Mouse (Mus musculus): ENCODE data around the gene Ift88. TPM values are rescaled to one million over a fixed set of nuclear protein-coding genes. Genes with fewer than 3 reads are reported as not detected.

The Ift88 gene
- polyA plus RNA-seq, 1 experiment from 2014 or later, result 18.1 TPM

GRCm38 (mm10) chr14:57545526-57545925 is 121.7 kb downstream of the Ift88 start:
- no peak overlapping the region for H3K4me2 ChIP-seq
- no peak overlapping the region for H3K4me3 ChIP-seq (ENCODE audit: low read depth, low read length)
- ATAC-seq (ENCODE audit: low FRiP score) (no peak), DNase-seq (ENCODE audit: low spot score, missing footprints) (peak; percentile 59)
- H3K9ac ChIP-seq (ENCODE audit: low read length), result no peak overlapping the region
- no peaks in the 10 kb centered on the region; the same call in 1 of the 2 replicates for H3K9me3 ChIP-seq (ENCODE audit: control insufficient read depth, low read length)
- no peaks in the 10 kb centered on the region for H3K4me1 ChIP-seq (ENCODE audit: control insufficient read depth, insufficient read depth, low read length)
- H3K27me3 ChIP-seq (ENCODE audit: control insufficient read depth, insufficient read depth, low read length), result peaks cover 2% of the 10 kb centered on the region; the same call in 1 of the 2 replicates
- no peak overlapping the region for H3K27ac ChIP-seq (ENCODE audit: low read depth, low read length)
- no peaks in the 10 kb centered on the region for H3K36me3 ChIP-seq (ENCODE audit: control insufficient read depth, insufficient read depth, low read length)
- 85% methylated on average over 17 of the region's 17 CpGs for WGBS

DNA sequence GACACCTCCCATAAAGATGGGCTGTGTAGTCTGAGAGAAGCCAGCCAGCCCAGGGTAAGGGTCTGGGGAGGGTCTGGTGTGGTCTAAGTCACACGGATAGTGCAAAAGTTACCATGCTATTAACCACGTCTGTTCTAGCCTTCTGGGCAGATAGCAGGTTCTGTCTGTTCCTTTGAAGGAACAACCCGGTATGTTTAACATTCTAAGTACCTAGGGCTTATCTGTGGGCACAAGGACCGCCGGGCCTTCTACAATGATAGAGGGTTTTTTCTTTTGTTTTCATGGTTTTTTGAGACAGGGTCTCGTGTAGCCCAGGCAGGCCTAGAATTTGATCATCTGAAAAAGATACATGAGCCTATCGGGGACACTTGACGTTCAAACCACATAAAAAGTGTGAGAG is 122.3 kb downstream of the Ift88 start:
- no peak for ATAC-seq (ENCODE audit: low FRiP score)
- Histone ChIP-seq H3K4me3 (ENCODE audit: low read depth, low read length) (no peak overlapping the region), H3K27ac (ENCODE audit: low read depth, low read length) (no peak overlapping the region), H3K36me3 (ENCODE audit: control insufficient read depth, insufficient read depth, low read length) (no peaks in the 10 kb centered on the region), H3K27me3 (ENCODE audit: control insufficient read depth, insufficient read depth, low read length) (peaks cover 2% of the 10 kb centered on the region; the same call in 1 of the 2 replicates), H3K4me1 (ENCODE audit: control insufficient read depth, insufficient read depth, low read length) (no peaks in the 10 kb centered on the region), H3K4me2 (no peak overlapping the region), H3K9me3 (ENCODE audit: control insufficient read depth, low read length) (no peaks in the 10 kb centered on the region; the same call in 1 of the 2 replicates), H3K9ac (ENCODE audit: low read length) (no peak overlapping the region)
- WGBS, result 92% methylated on average over 8 of the region's 8 CpGs
- DNase-seq (ENCODE audit: low spot score, missing footprints), result peak; percentile 73

DNA sequence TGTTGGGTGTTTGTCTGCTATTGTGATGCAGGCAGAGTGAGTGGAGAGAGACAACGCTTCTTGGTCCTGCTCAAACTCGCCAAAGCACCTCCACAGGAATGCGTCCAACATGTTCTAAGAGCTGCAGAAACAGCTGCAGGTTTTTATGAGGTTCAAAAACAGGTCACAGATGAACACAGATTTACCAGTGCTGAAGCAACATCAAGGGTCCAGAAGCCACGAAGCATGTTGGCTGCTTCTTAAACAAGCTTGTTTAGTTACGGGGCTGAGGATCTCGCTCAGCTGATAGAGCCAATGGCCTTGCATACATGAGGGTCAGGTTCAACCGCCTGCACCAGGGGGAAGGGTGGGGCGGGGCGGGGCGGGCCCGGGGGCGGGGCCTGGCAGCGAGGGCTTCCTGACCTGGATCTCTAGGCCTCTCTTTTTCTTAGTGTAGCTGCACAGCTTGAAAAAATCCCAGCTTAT is 122.7 kb downstream of the Ift88 start:
- DNase-seq (ENCODE audit: low spot score, missing footprints) (no peak), ATAC-seq (ENCODE audit: low FRiP score) (no peak)
- Histone ChIP-seq H3K9ac (ENCODE audit: low read length) (no peak overlapping the region), H3K4me2 (no peak overlapping the region), H3K36me3 (ENCODE audit: control insufficient read depth, insufficient read depth, low read length) (no peaks in the 10 kb centered on the region), H3K27me3 (ENCODE audit: control insufficient read depth, insufficient read depth, low read length) (no peaks in the 10 kb centered on the region), H3K27ac (ENCODE audit: low read depth, low read length) (no peak overlapping the region), H3K4me1 (ENCODE audit: control insufficient read depth, insufficient read depth, low read length) (no peaks in the 10 kb centered on the region), H3K9me3 (ENCODE audit: control insufficient read depth, low read length) (no peaks in the 10 kb centered on the region; the same call in 1 of the 2 replicates), H3K4me3 (ENCODE audit: low read depth, low read length) (no peak overlapping the region)
- WGBS, result 31% methylated on average over 13 of the region's 13 CpGs

GRCm38 (mm10) chr14:57547062-57547461 is 123.2 kb downstream of the Ift88 start:
- Histone ChIP-seq H3K27ac (ENCODE audit: low read depth, low read length) (no peak overlapping the region), H3K4me2 (no peak overlapping the region), H3K27me3 (ENCODE audit: control insufficient read depth, insufficient read depth, low read length) (no peaks in the 10 kb centered on the region), H3K9ac (ENCODE audit: low read length) (no peak overlapping the region), H3K36me3 (ENCODE audit: control insufficient read depth, insufficient read depth, low read length) (no peaks in the 10 kb centered on the region), H3K9me3 (ENCODE audit: control insufficient read depth, low read length) (no peaks in the 10 kb centered on the region; the same call in 1 of the 2 replicates), H3K4me3 (ENCODE audit: low read depth, low read length) (no peak overlapping the region), H3K4me1 (ENCODE audit: control insufficient read depth, insufficient read depth, low read length) (no peaks in the 10 kb centered on the region)
- WGBS, result 83% methylated on average over 5 of the region's 5 CpGs
- ATAC-seq (ENCODE audit: low FRiP score) (no peak), DNase-seq (ENCODE audit: low spot score, missing footprints) (no peak)

- Histone ChIP-seq H3K27me3 (ENCODE audit: control insufficient read depth, insufficient read depth, low read length) (no peaks in the 10 kb centered on the region), H3K9ac (ENCODE audit: low read length) (no peak overlapping the region), H3K4me1 (ENCODE audit: control insufficient read depth, insufficient read depth, low read length) (no peaks in the 10 kb centered on the region), H3K9me3 (ENCODE audit: control insufficient read depth, low read length) (no peaks in the 10 kb centered on the region), H3K4me2 (no peak overlapping the region), H3K4me3 (ENCODE audit: low read depth, low read length) (no peak overlapping the region), H3K36me3 (ENCODE audit: control insufficient read depth, insufficient read depth, low read length) (peaks cover 2% of the 10 kb centered on the region; the same call in 1 of the 2 replicates), H3K27ac (ENCODE audit: low read depth, low read length) (no peak overlapping the region)
- no peak for ATAC-seq (ENCODE audit: low FRiP score)
- no peak for DNase-seq (ENCODE audit: low spot score, missing footprints)
These were observed 129.1 kb downstream of the Ift88 start for GRCm38 (mm10) chr14:57552945-57553344.

DNA sequence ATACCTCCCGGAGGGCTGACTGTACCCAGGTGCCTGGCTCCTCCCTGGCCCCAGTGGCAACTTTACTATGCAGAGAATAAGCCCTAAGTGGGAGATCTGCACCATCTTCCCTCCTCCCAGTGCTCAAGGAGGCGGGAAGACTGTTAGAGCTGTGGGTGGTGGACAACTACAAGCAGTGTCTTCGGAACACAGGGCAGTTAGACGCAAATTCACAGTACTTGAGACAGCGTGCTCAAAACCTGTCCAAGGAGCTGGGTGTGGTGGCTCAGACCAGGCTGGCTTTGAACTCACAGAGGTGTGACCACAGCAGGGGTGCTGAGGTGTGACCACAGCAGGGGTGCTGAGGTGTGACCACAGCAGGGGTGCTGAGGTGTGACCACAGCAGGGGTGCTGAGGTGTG is 130.6 kb downstream of the Ift88 start:
- WGBS, result 87% methylated on average over 5 of the region's 5 CpGs

DNA sequence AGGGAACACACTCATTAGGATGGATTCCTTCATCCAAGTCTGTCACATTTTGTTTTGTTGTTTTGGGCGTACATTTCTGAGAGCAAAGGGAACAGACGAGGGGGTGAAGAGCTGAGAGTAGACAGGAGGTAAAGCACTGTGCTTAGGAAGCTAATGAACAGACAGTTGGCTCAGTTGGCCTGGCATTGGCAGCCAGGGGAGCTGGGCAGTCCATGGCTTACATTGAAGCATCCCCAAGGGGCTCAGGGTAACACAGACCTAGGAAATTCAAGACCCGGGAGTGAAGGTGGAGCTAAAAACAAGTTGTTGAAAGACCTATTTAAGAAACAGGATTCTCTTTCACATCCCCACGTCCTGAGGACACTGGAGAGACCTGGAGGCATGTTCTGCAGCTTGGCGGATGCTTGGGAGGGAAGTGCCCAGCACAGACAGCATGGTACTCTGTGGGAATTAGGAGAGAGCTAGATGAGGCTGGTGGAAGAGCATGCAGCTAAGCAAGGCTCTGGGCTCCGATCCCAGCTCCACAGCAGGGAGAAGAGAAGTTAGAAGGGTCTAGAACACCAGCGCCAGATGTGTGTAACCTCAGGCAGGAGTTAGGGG is 131.7 kb downstream of the Ift88 start:
- Histone ChIP-seq H3K4me2 (no peak overlapping the region), H3K36me3 (ENCODE audit: control insufficient read depth, insufficient read depth, low read length) (peaks cover 2% of the 10 kb centered on the region; the same call in 1 of the 2 replicates), H3K27ac (ENCODE audit: low read depth, low read length) (no peak overlapping the region), H3K4me1 (ENCODE audit: control insufficient read depth, insufficient read depth, low read length) (no peaks in the 10 kb centered on the region), H3K9me3 (ENCODE audit: control insufficient read depth, low read length) (no peaks in the 10 kb centered on the region), H3K27me3 (ENCODE audit: control insufficient read depth, insufficient read depth, low read length) (no peaks in the 10 kb centered on the region), H3K9ac (ENCODE audit: low read length) (no peak overlapping the region), H3K4me3 (ENCODE audit: low read depth, low read length) (no peak overlapping the region)
- 81% methylated on average over 7 of the region's 7 CpGs for WGBS
- peak; percentile 70 for DNase-seq (ENCODE audit: low spot score, missing footprints)
- ATAC-seq (ENCODE audit: low FRiP score), result no peak

More for the DNA sequence above, 130.6 kb downstream of the Ift88 start:
- Histone ChIP-seq H3K27ac (ENCODE audit: low read depth, low read length) (no peak overlapping the region), H3K9ac (ENCODE audit: low read length) (no peak overlapping the region), H3K4me3 (ENCODE audit: low read depth, low read length) (no peak overlapping the region), H3K27me3 (ENCODE audit: control insufficient read depth, insufficient read depth, low read length) (no peaks in the 10 kb centered on the region), H3K4me1 (ENCODE audit: control insufficient read depth, insufficient read depth, low read length) (no peaks in the 10 kb centered on the region), H3K4me2 (no peak overlapping the region), H3K9me3 (ENCODE audit: control insufficient read depth, low read length) (no peaks in the 10 kb centered on the region), H3K36me3 (ENCODE audit: control insufficient read depth, insufficient read depth, low read length) (peaks cover 2% of the 10 kb centered on the region; the same call in 1 of the 2 replicates)
- ATAC-seq (ENCODE audit: low FRiP score), result no peak
- DNase-seq (ENCODE audit: low spot score, missing footprints), result no peak

GRCm38 (mm10) chr14:57556922-57557321 is 133.1 kb downstream of the Ift88 start:
- no peak for DNase-seq (ENCODE audit: low spot score, missing footprints)
- ATAC-seq (ENCODE audit: low FRiP score), result no peak
- Histone ChIP-seq H3K27ac (ENCODE audit: low read depth, low read length) (no peak overlapping the region), H3K4me1 (ENCODE audit: control insufficient read depth, insufficient read depth, low read length) (no peaks in the 10 kb centered on the region), H3K4me3 (ENCODE audit: low read depth, low read length) (no peak overlapping the region), H3K4me2 (no peak overlapping the region), H3K27me3 (ENCODE audit: control insufficient read depth, insufficient read depth, low read length) (no peaks in the 10 kb centered on the region), H3K9me3 (ENCODE audit: control insufficient read depth, low read length) (no peaks in the 10 kb centered on the region), H3K36me3 (ENCODE audit: control insufficient read depth, insufficient read depth, low read length) (peaks cover 2% of the 10 kb centered on the region; the same call in 1 of the 2 replicates), H3K9ac (ENCODE audit: low read length) (no peak overlapping the region)
- WGBS, result 95% methylated on average over 1 of the region's 1 CpGs

DNA sequence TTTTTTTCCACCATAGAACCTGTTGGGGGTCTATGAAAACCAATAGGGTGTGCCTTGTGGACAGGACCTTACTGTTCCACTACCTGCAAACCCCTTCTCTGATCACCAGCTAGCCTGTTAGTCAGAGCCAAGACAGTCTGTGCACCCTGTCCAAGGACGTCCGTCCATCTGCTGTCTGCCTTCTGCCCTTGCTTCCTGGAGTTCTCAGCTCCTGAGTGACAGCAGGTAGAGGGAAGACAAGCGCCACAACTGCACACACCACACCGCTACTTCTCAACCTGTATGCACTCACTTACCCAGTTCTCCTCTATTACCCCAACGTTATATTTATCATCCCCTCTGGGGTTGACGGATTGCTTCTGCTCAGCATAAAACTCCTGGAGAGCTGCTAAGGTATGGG is 141.8 kb downstream of the Ift88 start:
- Histone ChIP-seq H3K9me3 (ENCODE audit: control insufficient read depth, low read length) (no peaks in the 10 kb centered on the region), H3K4me1 (ENCODE audit: control insufficient read depth, insufficient read depth, low read length) (peaks cover under 1% of the 10 kb centered on the region; the same call in 1 of the 2 replicates), H3K4me3 (ENCODE audit: low read depth, low read length) (no peak overlapping the region), H3K27ac (ENCODE audit: low read depth, low read length) (no peak overlapping the region), H3K27me3 (ENCODE audit: control insufficient read depth, insufficient read depth, low read length) (no peaks in the 10 kb centered on the region), H3K9ac (ENCODE audit: low read length) (no peak overlapping the region), H3K4me2 (no peak overlapping the region), H3K36me3 (ENCODE audit: control insufficient read depth, insufficient read depth, low read length) (no peaks in the 10 kb centered on the region)
- 95% methylated on average over 6 of the region's 6 CpGs for WGBS
- DNase-seq (ENCODE audit: low spot score, missing footprints) (no peak), ATAC-seq (ENCODE audit: low FRiP score) (no peak)
